Mouse (Mus musculus) CH12.LX (cell line): ENCODE results near the gene Herc6.
"Not testable (repeated sequence)": the region's sequence is repeated elsewhere in the genome, so short reads cannot be mapped to it uniquely, and the experiment has no call there.

Source experiments
- CHD1 ChIP-seq: IDR thresholded peaks from 2 replicates; pipeline ENCODE4 v1.6.1; 2012; ENCODE audit warnings: low read depth, low read length, improper control_type of control experiment, inconsistent platforms
- CHD2 ChIP-seq: IDR thresholded peaks from 2 replicates; pipeline ENCODE4 v1.6.1; 2011; ENCODE audit warnings: low read length, improper control_type of control experiment
- CTCF ChIP-seq, 2 experiments: IDR thresholded peaks in 1 of 2; conservative IDR thresholded peaks in 1 of 2; 2 replicates each; pipeline ENCODE4 v1.5.1; 2011 to 2012; ENCODE audit warnings: low read depth in 2 of 2, low read length in 2 of 2, improper control_type of control experiment in 1 of 2, inconsistent platforms in 1 of 2, mild to moderate bottlenecking in 1 of 2, moderate library complexity in 1 of 2
- EP300 ChIP-seq: IDR thresholded peaks from 2 replicates; pipeline ENCODE4 v1.6.1; 2011; ENCODE audit warnings: low read length, improper control_type of control experiment
- GABPA ChIP-seq: IDR thresholded peaks from 2 replicates; pipeline ENCODE4 v1.6.1; 2012; ENCODE audit warnings: low read depth, low read length, improper control_type of control experiment, inconsistent platforms; ENCODE audit not compliant: insufficient replicate concordance
- JUND ChIP-seq: conservative IDR thresholded peaks from 2 replicates; pipeline ENCODE4 v1.6.1; 2011; ENCODE audit warnings: low read depth, low read length, improper control_type of control experiment
- MAFK ChIP-seq: IDR thresholded peaks from 2 replicates; pipeline ENCODE4 v1.6.1; 2011; ENCODE audit warnings: low read length, improper control_type of control experiment; ENCODE audit not compliant: insufficient replicate concordance
- MAX ChIP-seq: IDR thresholded peaks from 2 replicates; pipeline ENCODE4 v1.6.1; 2011; ENCODE audit warnings: low read length, improper control_type of control experiment
- NELFE ChIP-seq: IDR thresholded peaks from 2 replicates; pipeline ENCODE4 v1.6.1; 2011; ENCODE audit warnings: low read depth, low read length, improper control_type of control experiment
- POLR2A ChIP-seq: IDR thresholded peaks from 2 replicates; pipeline ENCODE4 v1.6.1; 2011; ENCODE audit warnings: low read depth, mild to moderate bottlenecking, improper control_type of control experiment, low read length
- RCOR1 ChIP-seq: conservative IDR thresholded peaks from 2 replicates; pipeline ENCODE4 v1.6.1; 2012; ENCODE audit warnings: low read depth, mild to moderate bottlenecking, inconsistent platforms, low read length, improper control_type of control experiment
- USF1 ChIP-seq: IDR thresholded peaks from 2 replicates; pipeline ENCODE4 v1.6.1; 2014; ENCODE audit warnings: low read depth, mild to moderate bottlenecking, inconsistent platforms, low read length, improper control_type of control experiment
- ZKSCAN1 ChIP-seq: IDR thresholded peaks from 2 replicates; pipeline ENCODE4 v1.6.1; 2012; ENCODE audit warnings: low read depth, inconsistent platforms, low read length, improper control_type of control experiment, borderline replicate concordance
- ZNF384 ChIP-seq: IDR thresholded peaks from 2 replicates; pipeline ENCODE4 v1.6.1; 2012; ENCODE audit warnings: low read depth, low read length, improper control_type of control experiment, inconsistent platforms

DNA sequence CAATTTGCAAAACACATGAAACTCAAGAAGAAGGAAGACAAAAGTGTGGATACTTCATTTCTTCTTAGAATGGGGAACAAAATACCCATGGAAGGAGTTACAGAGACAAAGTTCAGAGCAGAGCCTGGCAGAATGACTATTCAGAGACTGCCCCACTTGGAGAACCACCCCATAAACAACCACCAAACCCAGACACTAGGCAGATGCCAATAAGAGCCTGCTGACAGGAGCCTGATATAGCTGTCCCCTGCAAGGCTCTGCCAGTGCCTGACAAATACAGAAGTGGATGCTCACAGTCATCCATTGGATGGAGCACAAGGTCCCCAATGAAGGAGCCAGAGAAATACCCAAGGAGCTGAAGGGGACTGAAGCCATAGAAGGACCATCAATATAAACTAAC, 37.2 kb upstream of the Herc6 start:
- not testable (repeated sequence) for TF ChIP-seq CTCF (conservative IDR thresholded peaks at IDR 0.05 in 1 of 2, IDR thresholded peaks at IDR 0.05 in 1 of 2; ENCODE audit: low read depth in 2 of 2, low read length in 2 of 2); ZKSCAN1; POLR2A; CHD2; EP300; NELFE; USF1; CHD1; JUND; MAX; GABPA; ZNF384; RCOR1; MAFK
